Mouse (Mus musculus): ENCODE results near the gene Hectd1. TPM values are rescaled to one million over a fixed set of nuclear protein-coding genes. Genes with fewer than 3 reads are reported as not detected.

The Hectd1 gene
- polyA plus RNA-seq, 1 experiment from 2014 or later = 36.7 TPM

GRCm38 (mm10) chr12:51845261-51845660 lies 15.9 kb upstream of the Hectd1 start:
- 39% methylated on average over 1 of the region's 1 CpGs for WGBS
- peak overlapping the region; percentile 58 for H3K4me3 ChIP-seq (replicated peaks; ENCODE audit: low read length)

GRCm38 (mm10) chr12:51844771-51845256 lies 15.5 kb upstream of the Hectd1 start:
- peak overlapping the region; percentile 70 for H3K4me2 ChIP-seq (ENCODE audit: low read depth, low read length)
- peak overlapping the region; percentile 58 for H3K4me3 ChIP-seq (replicated peaks; ENCODE audit: low read length)
- peaks cover 18% of the 10 kb centered on the region for H3K4me1 ChIP-seq (ENCODE audit: control insufficient read depth, insufficient read depth, low read length)
- no peaks in the 10 kb centered on the region for H3K27me3 ChIP-seq (ENCODE audit: control insufficient read depth, insufficient read depth, low read length)
- H3K9ac ChIP-seq (ENCODE audit: low read length) = peak overlapping the region; percentile 75
- WGBS = under 1% methylated on average over 17 of the region's 17 CpGs
- peak overlapping the region; percentile 95 for H3K27ac ChIP-seq (ENCODE audit: low read length)
- H3K9me3 ChIP-seq (replicated peaks; ENCODE audit: control insufficient read depth, low read length) = no peaks in the 10 kb centered on the region
- no peaks in the 10 kb centered on the region for H3K36me3 ChIP-seq (ENCODE audit: control insufficient read depth, insufficient read depth, low read length)
- peak; percentile 99 for ATAC-seq (ENCODE audit: insufficient read depth, low FRiP score)

More at GRCm38 (mm10) chr12:51845261-51845660, 15.9 kb upstream of the Hectd1 start:
- Histone ChIP-seq H3K9ac (ENCODE audit: low read length) (no peak overlapping the region), H3K4me2 (ENCODE audit: low read depth, low read length) (peak overlapping the region; percentile 70), H3K27ac (ENCODE audit: low read length) (peak overlapping the region; percentile 53; the same call in 1 of the 2 replicates), H3K36me3 (ENCODE audit: control insufficient read depth, insufficient read depth, low read length) (no peaks in the 10 kb centered on the region), H3K4me1 (ENCODE audit: control insufficient read depth, insufficient read depth, low read length) (peaks cover 18% of the 10 kb centered on the region), H3K9me3 (replicated peaks; ENCODE audit: control insufficient read depth, low read length) (no peaks in the 10 kb centered on the region), H3K27me3 (ENCODE audit: control insufficient read depth, insufficient read depth, low read length) (no peaks in the 10 kb centered on the region)
- ATAC-seq (ENCODE audit: insufficient read depth, low FRiP score) = no peak

DNA sequence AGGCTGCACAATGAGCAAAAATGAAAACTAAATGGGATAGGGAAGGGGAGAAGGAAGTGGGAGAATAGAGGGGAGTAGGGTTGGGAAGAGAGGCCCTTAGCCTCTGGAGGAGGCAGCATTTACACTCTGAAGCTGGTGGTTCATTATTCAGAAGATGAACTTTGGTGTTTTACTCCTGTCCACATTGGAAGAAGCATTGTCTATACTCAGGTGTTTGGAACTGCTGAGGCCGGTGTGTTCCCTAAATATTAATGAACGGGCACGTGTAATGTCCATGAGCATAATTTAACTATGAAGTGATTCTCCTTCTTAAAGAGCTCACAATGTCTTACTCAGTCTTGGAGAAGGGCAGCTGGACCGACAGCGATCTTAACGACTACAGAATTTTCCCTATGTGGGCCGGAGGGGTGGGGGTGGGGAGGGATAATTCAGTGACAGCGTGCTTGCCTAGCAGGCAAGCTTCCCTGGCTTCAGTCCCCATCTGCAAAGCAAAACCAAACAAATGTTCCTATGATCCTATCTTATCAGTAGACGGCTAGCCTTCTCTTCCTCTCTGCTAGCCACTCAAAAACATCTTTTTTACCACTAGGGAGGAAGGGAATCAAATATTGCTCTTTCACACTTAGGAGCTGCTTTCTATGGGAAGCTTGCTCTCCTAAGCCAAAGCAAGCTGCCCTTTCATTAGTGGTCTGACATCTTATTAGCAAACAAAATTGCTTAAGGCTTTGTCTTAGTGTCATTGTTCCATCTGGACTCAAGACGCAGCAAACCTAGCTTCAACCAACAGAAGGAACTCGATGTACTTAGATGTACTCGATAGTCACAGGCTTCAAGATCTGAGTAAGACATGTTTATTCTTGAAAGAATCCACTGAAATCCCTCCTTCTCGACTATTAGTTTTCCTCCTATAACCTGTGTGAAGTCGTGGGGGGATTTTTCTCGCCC lies 14.5 kb upstream of the Hectd1 start:
- Histone ChIP-seq H3K27ac (ENCODE audit: low read length) (peak overlapping the region; percentile 95), H3K9ac (ENCODE audit: low read length) (peak overlapping the region; percentile 75; the same call in 1 of the 2 replicates), H3K27me3 (ENCODE audit: control insufficient read depth, insufficient read depth, low read length) (no peaks in the 10 kb centered on the region), H3K4me3 (replicated peaks; ENCODE audit: low read length) (peak overlapping the region; percentile 58), H3K9me3 (replicated peaks; ENCODE audit: control insufficient read depth, low read length) (no peaks in the 10 kb centered on the region), H3K36me3 (ENCODE audit: control insufficient read depth, insufficient read depth, low read length) (no peaks in the 10 kb centered on the region), H3K4me2 (ENCODE audit: low read depth, low read length) (peak overlapping the region; percentile 70), H3K4me1 (ENCODE audit: control insufficient read depth, insufficient read depth, low read length) (peaks cover 18% of the 10 kb centered on the region)
- WGBS = 30% methylated on average over 15 of the region's 15 CpGs
- no peak for ATAC-seq (ENCODE audit: insufficient read depth, low FRiP score)

GRCm38 (mm10) chr12:51842081-51842864 lies 12.9 kb upstream of the Hectd1 start:
- Histone ChIP-seq H3K36me3 (ENCODE audit: control insufficient read depth, insufficient read depth, low read length) (no peaks in the 10 kb centered on the region), H3K4me1 (ENCODE audit: control insufficient read depth, insufficient read depth, low read length) (peaks cover 18% of the 10 kb centered on the region), H3K27me3 (ENCODE audit: control insufficient read depth, insufficient read depth, low read length) (no peaks in the 10 kb centered on the region), H3K9me3 (replicated peaks; ENCODE audit: control insufficient read depth, low read length) (no peaks in the 10 kb centered on the region), H3K4me3 (replicated peaks; ENCODE audit: low read length) (no peak overlapping the region), H3K27ac (ENCODE audit: low read length) (no peak overlapping the region), H3K9ac (ENCODE audit: low read length) (no peak overlapping the region), H3K4me2 (ENCODE audit: low read depth, low read length) (no peak overlapping the region)
- ATAC-seq (ENCODE audit: insufficient read depth, low FRiP score) = no peak
- WGBS = 62% methylated on average over 6 of the region's 6 CpGs

DNA sequence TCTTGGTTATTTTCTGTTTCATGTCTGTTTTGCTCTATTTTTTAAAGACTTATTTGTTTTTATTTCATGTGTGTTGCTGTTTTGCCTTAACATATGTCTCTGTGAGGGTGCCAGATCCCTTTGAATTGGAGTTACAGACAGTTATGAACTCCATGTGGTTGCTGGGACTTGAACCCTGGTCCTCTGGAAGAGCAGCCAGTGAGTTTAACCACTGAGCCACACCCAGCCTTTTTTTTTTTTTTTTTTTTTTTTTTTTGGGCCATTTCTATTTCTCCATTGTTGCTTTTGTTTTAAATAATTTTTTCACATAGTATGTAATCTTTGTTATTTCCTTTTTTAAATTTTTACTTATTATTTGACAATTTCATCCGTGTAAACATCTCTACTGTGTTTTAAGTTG lies 10.5 kb upstream of the Hectd1 start:
- no peak for ATAC-seq (ENCODE audit: insufficient read depth, low FRiP score)
- 84% methylated on average over 1 of the region's 1 CpGs for WGBS
- no peak overlapping the region for H3K4me3 ChIP-seq (replicated peaks; ENCODE audit: low read length)

GRCm38 (mm10) chr12:51835219-51835618 lies 5.9 kb upstream of the Hectd1 start:
- ATAC-seq (ENCODE audit: insufficient read depth, low FRiP score) = no peak
- 54% methylated on average over 3 of the region's 3 CpGs for WGBS

More for the DNA sequence above, 10.5 kb upstream of the Hectd1 start:
- no peaks in the 10 kb centered on the region for H3K9me3 ChIP-seq (replicated peaks; ENCODE audit: control insufficient read depth, low read length)
- H3K4me2 ChIP-seq (ENCODE audit: low read depth, low read length) = no peak overlapping the region
- no peak overlapping the region for H3K27ac ChIP-seq (ENCODE audit: low read length)
- H3K36me3 ChIP-seq (ENCODE audit: control insufficient read depth, insufficient read depth, low read length) = no peaks in the 10 kb centered on the region
- no peak overlapping the region for H3K9ac ChIP-seq (ENCODE audit: low read length)
- peaks cover 15% of the 10 kb centered on the region for H3K4me1 ChIP-seq (ENCODE audit: control insufficient read depth, insufficient read depth, low read length)
- H3K27me3 ChIP-seq (ENCODE audit: control insufficient read depth, insufficient read depth, low read length) = no peaks in the 10 kb centered on the region

DNA sequence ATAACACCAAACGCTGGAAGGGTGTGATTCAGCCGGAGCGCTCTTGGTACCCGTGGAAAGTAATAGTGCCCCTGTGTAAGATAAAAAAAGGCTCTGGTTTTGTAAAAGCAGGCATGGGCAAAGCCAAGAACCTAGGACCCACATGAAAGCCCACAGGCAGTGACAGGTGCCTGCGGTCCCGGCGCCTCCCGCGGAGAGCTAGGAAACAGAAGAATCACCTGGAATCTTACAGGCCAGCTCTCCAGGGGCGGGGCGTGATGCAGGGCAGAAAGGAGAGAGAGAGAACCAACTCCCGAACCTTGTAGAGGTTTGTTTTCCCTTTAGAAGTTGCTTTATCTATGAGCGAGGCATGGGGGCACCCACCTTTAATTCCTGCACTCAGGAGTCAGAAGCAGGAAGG lies 2.6 kb upstream of the Hectd1 start:
- 83% methylated on average over 13 of the region's 13 CpGs for WGBS
- Histone ChIP-seq H3K9ac (ENCODE audit: low read length) (no peak overlapping the region), H3K4me3 (replicated peaks; ENCODE audit: low read length) (no peak overlapping the region)

More at GRCm38 (mm10) chr12:51835219-51835618, 5.9 kb upstream of the Hectd1 start:
- Histone ChIP-seq H3K4me2 (ENCODE audit: low read depth, low read length) (no peak overlapping the region), H3K9ac (ENCODE audit: low read length) (no peak overlapping the region), H3K36me3 (ENCODE audit: control insufficient read depth, insufficient read depth, low read length) (no peaks in the 10 kb centered on the region), H3K4me3 (replicated peaks; ENCODE audit: low read length) (no peak overlapping the region), H3K4me1 (ENCODE audit: control insufficient read depth, insufficient read depth, low read length) (no peaks in the 10 kb centered on the region), H3K27ac (ENCODE audit: low read length) (no peak overlapping the region), H3K27me3 (ENCODE audit: control insufficient read depth, insufficient read depth, low read length) (no peaks in the 10 kb centered on the region), H3K9me3 (replicated peaks; ENCODE audit: control insufficient read depth, low read length) (no peaks in the 10 kb centered on the region)

GRCm38 (mm10) chr12:51831296-51831695 lies 2.0 kb upstream of the Hectd1 start:
- 86% methylated on average over 3 of the region's 3 CpGs for WGBS
- H3K27me3 ChIP-seq (ENCODE audit: control insufficient read depth, insufficient read depth, low read length) = no peaks in the 10 kb centered on the region
- no peak overlapping the region for H3K27ac ChIP-seq (ENCODE audit: low read length)
- no peak overlapping the region for H3K4me3 ChIP-seq (replicated peaks; ENCODE audit: low read length)
- no peaks in the 10 kb centered on the region for H3K9me3 ChIP-seq (replicated peaks; ENCODE audit: control insufficient read depth, low read length)
- peaks cover 7% of the 10 kb centered on the region for H3K4me1 ChIP-seq (ENCODE audit: control insufficient read depth, insufficient read depth, low read length)
- ATAC-seq (ENCODE audit: insufficient read depth, low FRiP score) = no peak
- H3K4me2 ChIP-seq (ENCODE audit: low read depth, low read length) = 0 out of 2 replicates have a peak overlapping the region, but pooled peaks have one; percentile 73
- no peak overlapping the region for H3K9ac ChIP-seq (ENCODE audit: low read length)
- H3K36me3 ChIP-seq (ENCODE audit: control insufficient read depth, insufficient read depth, low read length) = no peaks in the 10 kb centered on the region

More for the DNA sequence above, 2.6 kb upstream of the Hectd1 start:
- Histone ChIP-seq H3K27me3 (ENCODE audit: control insufficient read depth, insufficient read depth, low read length) (no peaks in the 10 kb centered on the region), H3K36me3 (ENCODE audit: control insufficient read depth, insufficient read depth, low read length) (no peaks in the 10 kb centered on the region), H3K27ac (ENCODE audit: low read length) (no peak overlapping the region), H3K4me1 (ENCODE audit: control insufficient read depth, insufficient read depth, low read length) (peaks cover 7% of the 10 kb centered on the region), H3K9me3 (replicated peaks; ENCODE audit: control insufficient read depth, low read length) (no peaks in the 10 kb centered on the region), H3K4me2 (ENCODE audit: low read depth, low read length) (no peak overlapping the region)
- ATAC-seq (ENCODE audit: insufficient read depth, low FRiP score) = no peak

Measured in stomach, embryonic 16.5 days (tissue).